Mouse (Mus musculus) heart, adult 2 months (tissue): ENCODE measurements at regions not wholly inside any gene's neighbourhood (a gene's known extent, or its start where the extent isn't known, plus 50 kb on each side); places are given as distances from the start of the nearest gene placed in this dataset.

Source experiments
- CTCF ChIP-seq: fragments of 200-600 bp; IDR thresholded peaks from 2 replicates; pipeline ENCODE4 v1.8.1; 2022; ENCODE audit warnings: antibody characterized with exemption, mild to moderate bottlenecking, moderate library complexity
- EP300 ChIP-seq: fragments of 200-500 bp; IDR thresholded peaks from 2 replicates; pipeline ENCODE4 v1.6.1; 2011; ENCODE audit warnings: low read depth, low read length, control low read depth; ENCODE audit not compliant: insufficient read depth
- POLR2A ChIP-seq: fragments of 200-500 bp; IDR thresholded peaks from 2 replicates; pipeline ENCODE4 v1.6.1; 2011; ENCODE audit warnings: mild to moderate bottlenecking, low read depth, low read length, control low read depth; ENCODE audit not compliant: insufficient read depth

GRCm38 (mm10) chr8:34441756-34442155 is 330.2 kb upstream of the Gm10131 start:
- TF ChIP-seq POLR2A = no peak
- no peak for TF ChIP-seq CTCF
- TF ChIP-seq EP300 = no peak
